15 mouse cellular contexts compared by ENCODE assay signal in the genomic region with DNA sequence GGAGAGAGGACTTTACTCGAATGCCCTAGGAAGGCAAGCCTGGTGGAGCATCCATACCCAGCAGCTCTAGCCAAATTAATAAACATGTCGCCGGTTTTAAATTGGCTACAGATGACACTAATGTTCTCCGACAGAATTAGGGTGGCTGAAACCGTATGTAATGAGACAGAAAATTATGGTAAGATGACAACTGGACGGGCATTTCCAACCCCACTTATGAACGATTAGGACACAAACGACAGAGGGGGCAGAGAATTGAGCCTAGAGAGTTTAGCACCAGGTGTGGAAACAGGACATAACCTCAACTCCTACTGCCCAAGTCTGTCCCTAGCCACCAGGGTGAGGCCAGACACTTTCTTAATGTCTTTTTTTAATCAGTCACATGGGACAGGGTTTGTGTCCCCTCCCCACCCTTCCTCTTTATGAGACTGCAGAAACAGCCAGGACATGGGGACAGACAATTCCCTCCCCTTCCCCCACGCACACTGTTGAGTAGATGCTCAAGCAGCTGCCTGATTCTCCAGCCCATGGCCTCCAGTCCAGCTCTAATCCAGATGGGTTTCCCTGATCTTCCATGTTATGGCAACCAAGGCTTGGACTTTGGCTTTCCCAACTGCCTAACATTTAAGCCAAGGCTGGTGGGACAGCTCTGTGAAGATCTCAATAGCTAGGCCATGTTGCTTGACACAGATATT. TPM values are rescaled to one million over a fixed set of nuclear protein-coding genes. Genes with fewer than 3 reads are reported as not detected.
DNase-seq lines count a peak whose midpoint lies in the region; ATAC-seq and TF ChIP-seq lines count a peak whose summit lies in the region.
"Had no signal": no experiment of that assay in that cellular context is flagged by ENCODE, and none has a peak within 500 bp of the region (broad histone marks: within the 10 kb centered on the region; RNA-seq: fewer than 3 reads in every experiment).

No protein-coding gene starts in this region.

- H3K27ac ChIP-seq in hindbrain, embryonic 13.5 days: no peak overlapping the region
- 0 out of 2 replicates have a peak overlapping the region, but pooled peaks have one; percentile 43 for H3K27ac ChIP-seq in midbrain, postnatal 0 days (ENCODE audit: low read depth, low read length)

- intact Hi-C loops in heart, postnatal 25 days (cut with DNase I): loop anchor here (5.0 kb wide), 1 partner anchor 118 kb away; no protein-coding TSS in a partner anchor

- peak overlapping the region; percentile 28; the same call in 1 of the 2 replicates for H3K4me3 ChIP-seq in hindbrain, embryonic 13.5 days
- H3K4me3 ChIP-seq in midbrain, postnatal 0 days (ENCODE audit: low read depth, low read length): peak overlapping the region; percentile 25
- H3K4me3 ChIP-seq: megakaryocyte, embryonic 14.5 days had no signal

- no peak overlapping the region for H3K4me2 ChIP-seq in hindbrain, embryonic 13.5 days
- peak overlapping the region; percentile 45 for H3K4me2 ChIP-seq in midbrain, postnatal 0 days (ENCODE audit: low read depth, low read length, poor library complexity, severe bottlenecking)

- peak; percentile 56 for DNase-seq in cerebellum, adult 11-12 months
- DNase-seq in cerebellum, postnatal 36 days: peak; percentile 33 to 61
- peak; percentile 57 for DNase-seq in midbrain, postnatal 0 days (ENCODE audit: low spot score)
- DNase-seq in spleen, postnatal 14 days (ENCODE audit: low spot score in 2 of 2): no peak
- DNase-seq in gastrocnemius, adult 8-10 months (ENCODE audit: low spot score in 2 of 2): no peak
- DNase-seq in heart, postnatal 25 days (ENCODE audit: low spot score): no peak
- DNase-seq: gastrocnemius, postnatal 25 days; heart, postnatal 14 days; liver, postnatal 0 days had no signal

- no peak for TF ChIP-seq CTCF in midbrain, postnatal 0 days (IDR thresholded peaks at IDR 0.05)

- WGBS in hindbrain, embryonic 13.5 days: under 1% methylated on average over 9 of the region's 9 CpGs
- 7% methylated on average over 9 of the region's 9 CpGs for WGBS in midbrain, postnatal 0 days

- H3K4me1 ChIP-seq in hindbrain, embryonic 13.5 days (replicated peaks): peaks cover 31% of the 10 kb centered on the region
- no peaks in the 10 kb centered on the region for H3K4me1 ChIP-seq in midbrain, postnatal 0 days (ENCODE audit: insufficient read depth, low read length)

- H3K9ac ChIP-seq in hindbrain, embryonic 13.5 days: no peak overlapping the region
- H3K9ac ChIP-seq in midbrain, postnatal 0 days (replicated peaks; ENCODE audit: low read length, poor library complexity, severe bottlenecking): no peak overlapping the region; the same call in 1 of the 2 replicates
- H3K9ac ChIP-seq: liver, postnatal 0 days had no signal

- no peak for ATAC-seq in hindbrain, embryonic 13.5 days (ENCODE audit: low FRiP score)
- ATAC-seq in midbrain, postnatal 0 days (ENCODE audit: low FRiP score): no peak
- no peak for ATAC-seq in granulocyte monocyte progenitor cell, adult 5-6 weeks (replicated peaks; ENCODE audit: poor library complexity, severe bottlenecking)
- ATAC-seq: CD4-positive, CD25-positive, alpha-beta regulatory T cell, adult 4 months; liver, postnatal 0 days had no signal

- no peaks in the 10 kb centered on the region for H3K36me3 ChIP-seq in hindbrain, embryonic 13.5 days
- H3K36me3 ChIP-seq in midbrain, postnatal 0 days (ENCODE audit: insufficient read depth, low read length): no peaks in the 10 kb centered on the region

- peaks cover 90% of the 10 kb centered on the region for H3K27me3 ChIP-seq in hindbrain, embryonic 13.5 days
- peaks cover 34% of the 10 kb centered on the region for H3K27me3 ChIP-seq in midbrain, postnatal 0 days (ENCODE audit: insufficient read depth, low read length)

- no peaks in the 10 kb centered on the region for H3K9me3 ChIP-seq in hindbrain, embryonic 13.5 days
- H3K9me3 ChIP-seq in midbrain, postnatal 0 days (ENCODE audit: low read length): no peaks in the 10 kb centered on the region

RNA-seq across cellular contexts. Expression of a gene that starts 3.4 kb away (rescaled TPM):
- polyA plus RNA-seq in hindbrain, embryonic 13.5 days (2015; fragmentation: Nextera tagmentation; extraction: Ambion mirVana): 1.6 and 1.9 TPM in 2 replicates
- 27.6 and 28.0 TPM in 2 replicates for total RNA-seq in midbrain, postnatal 0 days (2014; rRNA removed)
- 5.7 and 6.5 TPM in 2 replicates for polyA plus RNA-seq in midbrain, postnatal 0 days (2015; fragmentation: Nextera tagmentation; extraction: Ambion mirVana)
- total RNA-seq in granulocyte monocyte progenitor cell, adult 5-6 weeks (2014; fragmentation: Nextera tagmentation): not detected in 2 replicates
- not detected in 2 replicates for total RNA-seq in granulocyte monocyte progenitor cell, adult 5-6 weeks (2017)
- not detected for total RNA-seq in gastrocnemius, adult 8-10 months (2022)
- total RNA-seq in heart, postnatal 25 days (2021): not detected
- total RNA-seq: gastrocnemius, postnatal 25 days; heart, postnatal 14 days had no signal
- polyA plus RNA-seq: CD4-positive, CD25-positive, alpha-beta regulatory T cell, adult 4 months; kidney, embryonic 14.5 days; liver, postnatal 0 days; stomach, embryonic 14.5 days had no signal

Comparison
In these comparisons a context has a peak if more than half of its experiments do, and no peak if none do; other contexts are left out.
1. DNase-seq: peak in cerebellum, adult 11-12 months (single experiment), cerebellum, postnatal 36 days (2 of 2) and midbrain, postnatal 0 days (single experiment); none in spleen, postnatal 14 days (0 of 2), gastrocnemius, adult 8-10 months (0 of 2) and heart, postnatal 25 days (single experiment).
2. RNA of a gene that starts 3.4 kb away (total RNA-seq): 27.6 to 28.0 TPM in midbrain, postnatal 0 days; not detected in granulocyte monocyte progenitor cell, adult 5-6 weeks, not detected in gastrocnemius, adult 8-10 months and not detected in heart, postnatal 25 days; every median in the first group is over 10 times any median in the second.